8 mouse cellular contexts compared by ENCODE assay signal in genomic region chr10:62792177-62793090, GRCm38 (mm10). TPM values are rescaled to one million over a fixed set of nuclear protein-coding genes. Genes with fewer than 3 reads are reported as not detected.
DNase-seq lines count a peak whose midpoint lies in the region; ATAC-seq lines count a peak whose summit lies in the region.

Gene Ccar1 (minus strand): TSS chr10:62792286.

- H3K9me3 ChIP-seq in forebrain, embryonic 14.5 days (replicated peaks; ENCODE audit: control insufficient read depth, low read length), result no peaks in the 10 kb centered on the region
- H3K9me3 ChIP-seq in neural tube, embryonic 15.5 days (replicated peaks), result no peaks in the 10 kb centered on the region

- H3K27ac ChIP-seq in forebrain, embryonic 14.5 days (ENCODE audit: low read depth, low read length), result peak within 1 kb of the TSS; percentile 94
- peak within 1 kb of the TSS; percentile 94 for H3K27ac ChIP-seq in neural tube, embryonic 15.5 days (replicated peaks)

- DNase-seq in ES-CJ7 (ENCODE audit: low read depth, low spot score), result peak; percentile 99
- DNase-seq in cerebellum, adult 11 months, result peak; percentile 99
- peak; percentile 99 for DNase-seq in forebrain, embryonic 14.5 days (ENCODE audit: low spot score)
- peak; percentile 100 for DNase-seq in heart, postnatal 14 days
- peak; percentile 98 for DNase-seq in layer of hippocampus, adult 11-12 months (ENCODE audit: low spot score)
- DNase-seq in lung, adult 18-20 months, result peak; percentile 98 to 99
- DNase-seq in testis, postnatal 14 days (ENCODE audit: low spot score), result peak; percentile 98

- H3K9ac ChIP-seq in forebrain, embryonic 14.5 days (ENCODE audit: low read length), result peak within 1 kb of the TSS; percentile 99
- H3K9ac ChIP-seq in neural tube, embryonic 15.5 days (replicated peaks), result peak within 1 kb of the TSS; percentile 97

- ATAC-seq in forebrain, embryonic 14.5 days, result peak; percentile 99
- ATAC-seq in neural tube, embryonic 15.5 days (ENCODE audit: low FRiP score), result peak; percentile 99

- H3K4me1 ChIP-seq in forebrain, embryonic 14.5 days (ENCODE audit: control insufficient read depth, insufficient read depth, low read length), result peaks cover 4% of the 10 kb centered on the region; the same call in 1 of the 2 replicates
- peaks cover 23% of the 10 kb centered on the region for H3K4me1 ChIP-seq in neural tube, embryonic 15.5 days

- H3K4me3 ChIP-seq in forebrain, embryonic 14.5 days (ENCODE audit: low read depth, low read length), result peak within 1 kb of the TSS; percentile 97
- H3K4me3 ChIP-seq in neural tube, embryonic 15.5 days (replicated peaks), result peak within 1 kb of the TSS; percentile 98

- 5% methylated on average over 55 of the region's 55 CpGs for WGBS in forebrain, embryonic 14.5 days
- 3% methylated on average over 55 of the region's 55 CpGs for WGBS in neural tube, embryonic 15.5 days

- H3K4me2 ChIP-seq in forebrain, embryonic 14.5 days (ENCODE audit: low read length), result peak within 1 kb of the TSS; percentile 73
- peak within 1 kb of the TSS; percentile 70 for H3K4me2 ChIP-seq in neural tube, embryonic 15.5 days

- H3K27me3 ChIP-seq in forebrain, embryonic 14.5 days (replicated peaks; ENCODE audit: control insufficient read depth, insufficient read depth, low read length), result no peaks in the 10 kb centered on the region
- H3K27me3 ChIP-seq in neural tube, embryonic 15.5 days (replicated peaks), result no peaks in the 10 kb centered on the region

- intact Hi-C loops in heart, postnatal 14 days (cut with DNase I), result loop anchor here (5.0 kb wide), 1 partner anchor 230 kb away; the partner anchor contains the start of genes Hnrnph3 and Pbld2

- peaks cover 31% of the 10 kb centered on the region for H3K36me3 ChIP-seq in forebrain, embryonic 14.5 days (ENCODE audit: control insufficient read depth, insufficient read depth, low read length)
- H3K36me3 ChIP-seq in neural tube, embryonic 15.5 days, result peaks cover 26% of the 10 kb centered on the region

RNA-seq across cellular contexts. Expression of gene Ccar1, which starts in this region (rescaled TPM):
- 118 and 131 TPM in 2 replicates for polyA plus RNA-seq in forebrain, embryonic 14.5 days (2014; fragmentation: Nextera tagmentation; extraction: Ambion mirVana)
- total RNA-seq in heart, postnatal 14 days (2021), result 10 to 100 TPM; 56.3 to 58.7 TPM
- 87.7 and 102 TPM in 2 replicates for polyA plus RNA-seq in neural tube, embryonic 15.5 days (2015; fragmentation: Nextera tagmentation; extraction: Ambion mirVana)

Comparison
In these comparisons a context has a peak if more than half of its experiments do, and no peak if none do; other contexts are left out.
1. Peak in every context shown above with its lines: DNase-seq, ATAC-seq, H3K4me3 ChIP-seq and H3K27ac ChIP-seq.